Mouse (Mus musculus) megakaryocyte, adult 5-6 weeks (primary cell): ENCODE results near the gene Rhobtb1. TPM values are rescaled to one million over a fixed set of nuclear protein-coding genes. Genes with fewer than 3 reads are reported as not detected.

ENCODE experiments used
- ATAC-seq: 2 replicates; pipeline ENCODE4 v1.8.0; 2016; ENCODE audit warnings: mild to moderate bottlenecking, inconsistent platforms; ENCODE audit not compliant: poor library complexity, severe bottlenecking
- total RNA-seq, 2 experiments: library from RNA; stranded (forward) in 1 of 2; stranded (reverse) in 1 of 2; fragments of 153-499, 151-499 nt in 1 of 2; fragments of 221-1000, 200-1000 nt in 1 of 2; gene quantifications; 2 replicates each; pipeline versions ENCODE4 v1.2.3 to v1.2.4; 2015 to 2017

The Rhobtb1 gene
- total RNA-seq, 2 experiments from 2014 or later: 1.0 to 1.1 TPM

DNA sequence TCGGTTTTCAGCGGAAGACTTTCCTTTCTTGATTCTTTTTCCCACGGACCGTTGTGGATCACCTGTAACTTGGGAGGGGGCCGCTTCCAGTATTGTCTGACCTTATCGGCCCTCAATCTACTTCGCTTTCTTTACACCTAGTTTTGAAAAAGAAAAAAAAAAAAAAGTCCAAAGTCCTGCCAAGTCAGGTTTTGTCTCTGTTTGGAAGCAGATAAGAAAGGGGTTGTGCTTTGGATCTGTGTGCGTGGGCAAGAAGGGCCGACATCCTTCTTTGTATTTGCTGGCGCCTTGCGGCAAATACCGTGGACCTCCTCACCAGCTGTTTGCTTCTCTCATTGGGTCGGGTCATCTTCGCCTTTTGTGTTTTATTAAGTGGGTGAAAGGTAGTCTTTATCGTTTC is 114.2 kb downstream of the Rhobtb1 start:
- ATAC-seq: no peak

DNA sequence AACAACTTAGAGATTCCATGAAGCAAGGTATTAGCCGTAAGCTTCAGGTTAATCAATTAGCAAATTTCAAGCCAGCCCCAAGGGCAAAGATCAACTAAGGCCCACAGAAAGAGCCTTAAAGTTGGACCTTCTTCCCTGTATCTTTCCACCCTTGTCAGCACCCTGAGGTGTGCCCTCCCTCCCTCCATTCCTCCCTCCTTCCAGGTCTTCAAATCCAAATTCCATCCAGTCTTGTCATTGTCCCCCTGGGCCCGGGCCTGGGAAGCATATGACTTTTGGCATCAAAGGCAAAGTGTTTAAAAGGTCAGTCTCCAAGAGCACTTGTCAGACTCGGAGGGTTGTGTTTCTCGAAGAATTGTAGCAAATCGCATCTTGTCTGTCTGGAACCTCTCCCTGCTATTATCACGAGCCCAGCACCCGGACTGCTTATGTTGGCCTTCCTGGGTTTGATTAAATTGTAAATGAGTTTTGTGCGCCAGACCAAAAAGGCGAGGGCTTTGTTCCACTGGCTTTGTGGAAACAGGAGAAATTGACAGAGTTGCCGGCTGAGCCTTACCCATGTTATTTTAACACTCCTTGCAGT is 116.9 kb downstream of the Rhobtb1 start:
- no peak for ATAC-seq

DNA sequence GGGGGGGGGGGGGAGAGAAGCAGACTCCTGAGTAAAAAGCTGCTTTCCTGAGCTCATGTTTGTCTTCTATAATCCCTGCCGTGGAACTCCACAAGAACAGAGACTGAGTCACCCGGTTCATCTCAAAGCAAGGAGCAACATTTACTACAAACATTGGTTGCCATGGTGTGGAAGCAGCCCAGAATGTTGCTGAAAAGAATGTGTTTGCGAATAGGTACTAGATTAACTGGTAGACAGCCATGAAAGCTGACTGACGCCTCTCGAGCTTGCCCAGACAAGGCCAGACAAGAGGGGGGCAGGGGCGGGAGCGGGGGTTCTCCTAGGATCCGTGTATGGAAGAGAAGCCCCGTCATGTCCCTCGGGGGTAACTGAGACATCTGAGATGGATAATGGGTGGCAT is 120.2 kb downstream of the Rhobtb1 start:
- ATAC-seq: no peak

DNA sequence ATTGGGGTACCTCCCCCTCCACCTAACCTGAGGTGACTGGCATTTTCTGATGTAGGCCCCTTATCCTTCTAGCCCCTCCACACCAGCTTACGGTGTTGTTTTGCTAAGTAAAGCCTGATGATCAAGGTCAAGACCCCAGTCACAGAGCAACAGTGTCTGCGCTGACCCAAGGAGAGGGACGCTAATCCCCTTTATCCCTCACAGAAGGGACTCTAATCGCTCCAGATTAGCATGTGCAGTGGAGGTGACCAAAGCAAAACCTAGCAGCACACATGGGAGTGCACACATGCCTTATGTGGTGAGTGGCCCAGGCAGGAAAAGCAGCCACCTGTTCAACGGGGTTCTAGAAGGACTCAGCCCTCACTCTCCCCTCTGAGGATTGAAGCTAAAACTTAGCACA is 123.0 kb downstream of the Rhobtb1 start:
- ATAC-seq: no peak

DNA sequence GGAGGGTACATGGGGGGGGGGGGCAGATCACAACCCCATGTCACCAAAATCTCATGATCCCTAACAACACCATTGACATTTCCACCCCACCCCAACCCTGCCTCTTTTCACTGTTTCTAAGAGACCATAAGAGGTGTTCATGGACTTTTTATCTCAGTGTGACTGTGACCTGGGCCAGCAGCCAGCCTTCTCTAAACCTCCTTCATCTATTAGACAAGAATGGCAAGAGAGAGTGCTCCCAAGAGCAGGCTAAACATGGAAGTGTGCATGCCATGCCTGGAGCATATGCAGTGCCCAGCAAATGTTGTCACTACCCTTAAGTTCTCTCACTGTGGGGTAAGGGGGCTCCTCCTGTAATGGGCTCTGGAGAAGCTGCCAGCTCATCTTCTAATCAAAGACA is 123.5 kb downstream of the Rhobtb1 start:
- ATAC-seq: no peak

DNA sequence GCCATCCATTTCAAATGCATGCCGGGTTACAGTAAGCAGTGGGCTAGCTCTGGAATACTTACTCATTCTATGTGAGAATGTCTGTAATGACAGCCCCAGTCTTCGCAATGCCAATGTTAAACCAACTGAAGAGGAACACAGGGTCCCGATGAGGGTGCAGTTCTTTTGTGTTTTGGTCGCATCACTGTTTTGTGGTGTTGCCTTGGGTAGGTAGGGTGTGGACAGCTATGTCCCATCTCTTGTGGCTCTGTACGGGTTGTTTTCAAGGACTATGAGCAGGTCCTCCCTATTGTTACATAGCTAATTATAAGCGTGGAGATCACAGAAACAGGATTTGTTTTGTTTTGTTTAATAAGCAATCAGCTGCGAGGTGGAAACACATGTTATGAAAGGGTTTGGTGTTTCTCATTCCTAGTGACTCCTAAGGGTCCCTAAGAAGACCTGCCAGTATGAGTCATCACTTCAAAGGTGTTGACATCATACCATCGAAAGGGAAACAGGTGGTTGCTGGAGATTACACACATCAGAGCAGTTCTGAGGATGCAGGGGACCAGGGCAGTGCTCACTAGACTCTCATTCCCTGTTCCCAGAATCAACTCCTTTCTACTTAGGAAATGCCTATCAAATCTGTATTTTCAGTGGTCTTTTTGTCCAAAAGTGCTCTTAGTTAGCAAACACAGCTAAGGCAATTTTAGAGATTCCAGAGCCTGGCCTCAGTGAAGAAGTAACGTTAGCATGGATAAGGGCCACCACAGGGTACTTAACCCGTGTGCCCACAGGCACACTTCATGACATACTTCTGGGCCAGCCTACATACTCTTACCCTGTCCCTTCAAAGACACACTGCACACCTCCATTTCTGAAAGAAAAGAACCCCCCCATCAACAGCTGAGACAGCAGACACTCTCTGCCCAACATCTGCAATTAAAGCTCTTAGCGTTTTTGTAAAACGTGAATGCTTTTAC is 124.9 kb downstream of the Rhobtb1 start:
- no peak for ATAC-seq

DNA sequence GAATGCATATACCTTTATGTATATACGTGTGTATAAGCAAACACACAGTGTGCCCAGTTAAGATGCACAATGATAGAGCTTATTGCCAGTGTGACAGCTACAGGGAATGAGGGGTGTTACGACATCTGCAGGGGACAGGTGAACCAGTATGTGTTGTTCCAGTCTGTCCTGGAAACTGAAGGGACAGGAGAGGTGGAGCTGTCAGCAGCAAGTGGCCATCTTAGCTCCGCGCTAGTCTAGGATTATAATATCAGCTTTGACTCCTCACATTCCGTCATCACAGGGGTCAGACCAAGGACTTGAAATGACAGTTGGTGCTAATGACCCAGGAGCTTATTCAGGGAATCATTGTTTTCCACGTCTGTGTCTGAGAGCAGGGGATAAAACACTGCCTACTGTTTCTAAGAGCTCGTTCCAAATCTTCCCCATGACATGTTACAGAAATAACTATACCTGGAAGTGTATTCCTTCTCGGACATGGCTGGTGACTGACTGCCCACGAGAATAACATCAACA is 125.7 kb downstream of the Rhobtb1 start:
- ATAC-seq: no peak

DNA sequence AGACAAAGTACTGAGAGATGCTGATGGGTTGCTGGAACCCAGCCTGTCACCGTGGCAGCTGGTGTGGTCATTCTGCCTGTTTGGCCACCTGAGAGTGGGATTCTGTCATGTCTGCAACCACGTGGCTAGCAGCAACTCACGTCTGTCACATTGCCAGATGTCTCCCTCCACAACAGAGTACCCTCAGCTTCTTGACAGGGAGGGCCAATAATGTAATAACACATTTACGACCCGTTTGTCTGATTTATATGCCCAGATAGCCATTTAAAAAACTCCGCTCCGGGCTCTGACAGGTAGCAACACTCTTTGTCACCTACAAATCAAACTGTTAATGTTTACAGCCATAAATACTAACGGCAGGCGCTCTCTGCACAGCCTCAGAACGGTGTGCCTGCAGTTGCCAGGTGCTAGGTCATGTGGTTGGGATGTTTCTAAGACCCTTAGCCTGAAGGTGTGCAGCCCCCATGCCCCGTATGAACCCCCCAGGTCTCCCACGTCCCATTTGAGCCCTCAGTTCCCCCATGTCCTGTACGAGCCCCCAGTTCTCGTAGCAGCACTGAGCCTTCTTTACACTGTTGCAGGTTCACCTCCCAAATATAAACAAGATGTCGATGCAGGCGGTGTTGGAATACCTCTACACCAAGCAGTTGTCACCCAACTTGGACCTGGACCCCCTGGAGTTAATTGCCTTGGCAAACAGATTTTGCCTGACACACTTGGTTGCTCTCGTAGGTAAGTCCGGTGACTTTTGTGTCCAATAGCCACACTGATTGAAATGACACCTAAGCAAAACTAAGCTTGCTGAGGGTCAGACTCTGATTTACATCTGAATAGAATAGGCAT is 127.8 kb downstream of the Rhobtb1 start:
- ATAC-seq: no peak

DNA sequence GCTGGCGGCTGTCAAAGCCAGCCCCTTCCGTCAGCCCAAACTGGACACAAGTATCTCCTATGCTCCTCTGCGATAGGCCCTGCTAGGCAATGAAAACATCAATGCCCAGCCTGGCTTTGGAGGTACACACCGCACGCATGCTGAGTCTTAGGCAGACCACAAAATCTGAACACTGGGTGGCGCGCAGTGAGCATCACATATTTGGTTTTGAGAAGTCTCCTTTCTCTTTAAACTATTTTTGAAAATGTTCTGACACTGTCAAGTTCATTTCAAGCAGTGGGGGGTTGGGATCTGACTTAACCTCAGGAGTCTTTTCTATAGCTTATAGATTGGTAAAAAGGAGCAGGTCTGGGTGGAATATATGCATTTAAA is 128.4 kb downstream of the Rhobtb1 start:
- no peak for ATAC-seq

DNA sequence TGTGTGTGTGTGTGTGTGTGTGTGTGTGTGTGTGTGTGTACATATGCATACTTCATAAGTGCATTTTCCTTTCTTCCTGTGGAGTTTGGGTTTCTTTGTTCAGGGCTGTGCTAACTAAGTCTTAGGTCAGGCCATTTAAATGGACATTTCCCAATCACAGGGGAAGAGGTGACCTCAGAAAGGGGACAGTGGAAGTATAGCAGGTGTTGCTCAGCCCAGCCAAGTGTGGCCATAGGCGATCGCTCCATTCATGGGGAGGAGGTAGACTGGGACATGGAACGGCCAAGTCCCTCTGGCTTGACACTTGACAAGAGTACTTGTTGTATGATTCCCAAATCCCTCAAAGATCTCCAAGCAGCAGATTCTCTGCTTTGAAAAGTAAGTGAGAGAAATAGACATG is 135.7 kb downstream of the Rhobtb1 start:
- ATAC-seq: no peak

DNA sequence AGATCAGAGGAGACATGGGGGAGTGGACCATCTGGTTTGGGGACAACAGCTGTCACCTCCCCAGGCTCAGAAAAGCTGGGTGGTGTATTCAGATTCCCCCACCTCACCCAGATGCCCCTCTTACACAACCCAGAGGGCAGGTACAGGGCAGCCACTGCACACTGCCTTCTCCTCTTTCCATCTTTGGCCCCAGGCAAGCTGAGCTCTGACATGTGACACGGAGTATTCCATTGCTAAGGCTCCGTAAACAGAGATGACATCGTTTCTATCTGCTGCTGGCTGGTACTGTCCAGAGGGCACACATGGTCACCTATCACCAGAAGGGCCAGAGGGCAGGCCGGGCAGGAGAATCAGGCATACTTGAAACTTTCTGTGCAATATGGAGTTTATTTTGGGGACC is 136.9 kb downstream of the Rhobtb1 start:
- no peak for ATAC-seq

DNA sequence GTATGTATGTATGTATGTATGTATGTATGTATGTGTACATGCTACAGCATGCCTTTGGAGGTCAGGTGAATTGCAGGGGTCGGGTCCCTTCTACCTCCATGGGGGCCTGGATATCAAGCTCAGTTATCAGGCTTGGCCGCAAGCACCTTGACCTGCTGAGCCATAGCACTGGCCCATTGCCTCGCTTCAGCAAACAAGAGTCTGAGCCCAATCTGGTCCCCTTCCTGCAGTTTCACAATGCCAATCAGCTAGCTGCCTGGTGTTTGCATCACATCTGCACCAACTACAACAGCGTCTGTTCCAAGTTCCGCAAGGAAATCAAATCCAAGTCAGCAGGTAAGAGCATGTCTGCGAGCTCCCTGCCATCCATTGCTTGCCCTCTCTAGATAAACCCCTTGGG is 137.5 kb downstream of the Rhobtb1 start:
- ATAC-seq: no peak

DNA sequence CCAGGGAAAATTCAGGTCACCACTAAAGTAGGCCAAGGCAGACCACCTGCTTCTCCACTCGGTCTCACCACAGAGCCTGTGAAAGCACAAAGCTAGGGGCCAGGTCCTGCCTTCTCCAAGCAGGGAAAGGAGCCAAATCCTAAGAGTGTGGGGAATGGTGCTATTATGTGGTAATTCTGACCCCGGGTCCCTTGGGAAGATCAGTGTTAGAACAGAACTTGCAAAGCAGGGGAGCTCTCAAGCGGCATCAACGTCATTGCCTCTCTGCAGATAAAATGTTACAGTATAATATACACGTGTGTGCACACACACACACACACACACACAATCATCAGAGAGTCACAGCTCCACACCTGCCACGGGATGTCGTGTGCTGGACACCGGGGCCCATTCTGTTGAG is 139.5 kb downstream of the Rhobtb1 start:
- ATAC-seq: no peak

DNA sequence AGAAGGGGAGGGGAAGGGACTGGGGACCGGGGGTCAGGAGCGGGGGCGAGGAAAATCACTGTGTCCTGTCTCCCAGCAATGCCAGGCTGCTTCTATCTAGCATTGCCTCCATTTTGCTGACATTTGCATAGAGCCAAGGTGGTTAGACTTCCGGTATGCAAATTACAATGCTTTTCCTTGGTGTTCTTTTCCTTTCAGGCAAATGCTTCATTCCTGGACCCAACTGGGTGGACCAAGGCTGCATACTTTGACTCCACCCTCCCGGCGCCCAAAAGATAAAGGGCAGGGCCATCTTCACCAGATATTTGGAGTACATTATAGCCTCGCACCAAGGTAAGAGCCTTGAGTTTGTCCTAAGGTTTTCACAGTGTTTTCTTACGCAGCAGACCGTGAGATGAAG is 144.7 kb downstream of the Rhobtb1 start:
- no peak for ATAC-seq

DNA sequence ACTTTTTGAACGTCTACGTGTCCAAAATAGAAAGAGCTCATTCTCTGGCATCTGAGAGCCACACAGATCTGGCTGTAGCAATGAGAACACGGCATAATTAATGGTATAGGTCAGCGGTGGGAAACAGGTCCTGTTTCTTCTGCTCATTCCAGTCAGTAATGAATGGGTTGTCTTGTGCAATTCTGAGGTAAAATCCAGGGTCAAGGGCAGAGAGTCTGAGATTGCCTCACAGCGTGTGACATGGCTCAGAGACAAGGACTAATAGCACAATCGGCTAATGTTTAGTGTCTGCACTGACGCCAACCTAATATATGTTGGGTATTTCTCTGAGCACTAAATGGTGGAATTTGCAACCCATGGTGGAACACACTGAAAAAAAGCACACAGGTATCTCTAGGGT is 148.8 kb downstream of the Rhobtb1 start:
- ATAC-seq: no peak

DNA sequence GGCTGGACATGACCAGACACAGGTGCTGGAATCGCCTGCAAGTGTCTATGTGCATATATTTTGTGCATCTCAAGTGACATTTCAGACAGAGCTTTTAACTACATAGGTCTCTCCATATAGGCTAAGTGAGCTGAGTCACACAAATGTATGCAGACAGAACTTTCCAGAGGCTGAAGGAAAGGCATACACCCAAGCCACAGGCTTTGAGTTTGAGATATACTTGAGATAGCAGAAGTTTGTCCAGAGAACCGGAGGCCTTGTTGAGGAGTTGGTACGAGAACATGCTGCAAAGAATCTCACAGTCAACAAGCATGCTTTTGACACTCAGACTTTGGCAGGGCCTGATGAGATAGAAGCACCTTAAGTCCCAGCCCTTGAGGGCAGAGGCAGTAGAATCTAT is 151.4 kb downstream of the Rhobtb1 start:
- ATAC-seq: no peak

DNA sequence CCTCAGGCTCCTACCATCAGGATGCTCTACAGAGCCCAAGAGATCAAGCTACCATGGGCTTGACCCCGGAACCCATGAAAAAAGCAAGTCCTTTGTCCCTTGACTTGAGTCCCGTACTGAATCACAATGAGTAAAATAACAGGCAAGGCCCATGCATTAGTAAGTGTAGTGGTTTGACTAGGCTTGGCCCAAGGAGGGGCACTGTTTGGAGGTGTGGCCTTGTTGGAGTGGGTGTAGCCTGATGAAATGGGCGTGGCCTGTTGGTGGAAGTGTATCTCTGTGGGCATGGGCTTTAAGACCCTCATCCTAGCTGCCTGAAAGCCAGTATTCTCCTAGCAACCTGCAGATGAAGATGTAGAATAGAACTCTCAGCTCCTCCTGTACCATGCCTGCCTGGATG is 153.6 kb downstream of the Rhobtb1 start:
- ATAC-seq: no peak

DNA sequence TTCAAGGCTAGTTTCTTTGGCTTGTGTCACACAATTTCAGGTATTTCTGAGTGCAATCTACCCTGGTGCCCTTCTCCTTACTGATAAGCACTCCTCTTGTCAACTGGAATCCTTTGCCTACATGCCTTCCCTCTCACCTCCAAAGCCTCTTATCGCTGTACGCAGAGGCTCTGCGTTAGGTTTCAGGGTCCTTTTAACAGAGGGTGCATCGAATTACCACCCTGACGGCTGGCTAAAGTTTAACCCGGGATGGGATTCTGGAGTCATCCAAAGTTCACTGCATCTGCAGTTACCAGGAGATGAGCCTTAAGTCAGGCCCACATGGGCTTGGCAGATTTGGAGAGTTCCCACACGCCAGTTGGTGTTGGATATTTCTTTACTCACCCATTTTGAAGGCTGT is 154.4 kb downstream of the Rhobtb1 start:
- no peak for ATAC-seq

DNA sequence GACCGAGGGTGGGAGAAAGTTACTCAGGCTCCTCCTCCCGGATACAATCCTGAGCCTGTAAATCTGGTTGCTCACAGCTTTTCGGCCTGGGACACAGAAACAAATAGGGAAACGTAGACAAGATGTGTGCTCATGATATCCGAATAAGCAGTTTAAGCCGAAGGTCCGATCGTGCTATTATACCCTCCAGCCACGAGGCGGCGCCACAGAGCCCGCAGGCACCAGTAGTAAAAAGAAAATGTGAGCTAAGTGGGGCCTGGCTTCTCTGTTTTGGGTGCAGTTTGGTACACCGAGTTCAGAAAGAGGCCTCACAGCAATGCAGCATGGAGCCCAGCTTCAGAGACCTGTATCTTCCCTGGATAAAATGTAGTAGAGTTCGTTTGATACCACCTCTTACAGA is 155.0 kb downstream of the Rhobtb1 start:
- peak; percentile 73 for ATAC-seq

DNA sequence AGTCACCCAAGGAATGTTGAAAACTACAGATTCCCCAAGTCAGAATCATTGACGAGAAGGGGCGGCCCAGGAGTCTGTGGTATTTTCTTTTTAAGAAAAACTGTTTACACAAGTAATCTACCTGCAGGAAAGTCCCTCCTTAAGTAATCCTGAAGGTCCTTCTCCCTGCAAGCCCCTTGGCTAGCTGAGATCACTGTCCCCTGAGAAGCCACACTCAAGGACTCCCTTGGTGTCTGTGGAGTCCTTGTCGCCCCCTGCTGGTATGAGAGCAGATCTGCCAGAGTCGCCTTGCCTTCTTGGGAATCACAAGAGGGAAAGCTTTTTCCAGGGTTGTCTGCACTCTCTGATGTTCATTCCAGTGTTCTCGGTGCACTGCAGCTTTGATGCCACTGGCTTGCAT is 155.8 kb downstream of the Rhobtb1 start:
- ATAC-seq: peak; percentile 70

DNA sequence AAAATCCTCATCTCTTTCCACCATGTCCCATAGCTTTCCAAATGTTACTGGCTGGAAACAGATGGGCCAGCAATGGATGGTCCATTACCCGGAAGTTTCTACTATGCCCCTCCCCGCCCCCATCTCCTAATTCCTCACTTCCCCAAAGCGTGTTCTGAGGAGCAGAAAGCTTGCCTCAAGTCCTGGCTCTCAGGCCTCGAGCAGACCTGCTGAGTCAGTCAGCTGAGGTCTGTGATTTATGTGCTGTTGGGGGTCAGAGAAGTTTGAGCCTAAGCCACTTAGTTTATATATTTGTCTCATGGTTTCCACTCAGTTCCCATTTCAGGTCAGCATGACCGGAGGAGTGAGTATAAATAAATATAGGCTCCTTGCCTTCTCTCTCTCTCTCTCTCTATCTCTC is 157.9 kb downstream of the Rhobtb1 start:
- ATAC-seq: peak; percentile 50
